In genomic region chr4:131898503-131899179, GRCm38 (mm10) we compare ENCODE assay signal across 27 mouse cellular contexts. TPM values are rescaled to one million over a fixed set of nuclear protein-coding genes. Genes with fewer than 3 reads are reported as not detected.
DNase-seq lines count a peak whose midpoint lies in the region; ATAC-seq and TF ChIP-seq lines count a peak whose summit lies in the region.
"Had no signal": no experiment of that assay in that cellular context is flagged by ENCODE, and none has a peak within 500 bp of the region (broad histone marks: within the 10 kb centered on the region; RNA-seq: fewer than 3 reads in every experiment).

No protein-coding gene starts in this region.

- no peak for TF ChIP-seq EP300 in lung, postnatal 0 days (IDR thresholded peaks at IDR 0.05)

- 88% methylated on average over 12 of the region's 12 CpGs for WGBS in intestine, postnatal 0 days
- WGBS in intestine, embryonic 16.5 days: 92% methylated on average over 12 of the region's 12 CpGs
- WGBS in lung, postnatal 0 days: 84% methylated on average over 12 of the region's 12 CpGs

- no peaks in the 10 kb centered on the region for H3K27me3 ChIP-seq in intestine, postnatal 0 days (replicated peaks; ENCODE audit: control insufficient read depth, insufficient read depth, low read length)
- H3K27me3 ChIP-seq in intestine, embryonic 16.5 days (replicated peaks; ENCODE audit: control insufficient read depth, insufficient read depth, low read length): no peaks in the 10 kb centered on the region
- no peaks in the 10 kb centered on the region for H3K27me3 ChIP-seq in lung, postnatal 0 days (replicated peaks; ENCODE audit: insufficient read depth, low read length)
- H3K27me3 ChIP-seq: embryonic facial prominence, embryonic 12.5 days; forebrain, embryonic 13.5 days; hindbrain, embryonic 13.5 days; limb, embryonic 12.5 days; liver, embryonic 15.5 days; midbrain, embryonic 12.5 days; neural tube, embryonic 15.5 days; stomach, embryonic 15.5 days had no signal

- H3K27ac ChIP-seq in intestine, postnatal 0 days (ENCODE audit: low read depth, low read length): peak overlapping the region; percentile 41
- H3K27ac ChIP-seq in intestine, embryonic 16.5 days (ENCODE audit: low read length): no peak overlapping the region
- peak overlapping the region; percentile 33 for H3K27ac ChIP-seq in lung, postnatal 0 days (ENCODE audit: low read length)
- H3K27ac ChIP-seq: embryonic facial prominence, embryonic 12.5 days; forebrain, embryonic 13.5 days; hindbrain, embryonic 13.5 days; limb, embryonic 12.5 days; liver, embryonic 15.5 days; midbrain, embryonic 12.5 days; neural tube, embryonic 15.5 days; stomach, embryonic 15.5 days had no signal

- no peaks in the 10 kb centered on the region for H3K4me1 ChIP-seq in intestine, postnatal 0 days (replicated peaks; ENCODE audit: control insufficient read depth, insufficient read depth, low read length)
- H3K4me1 ChIP-seq in intestine, embryonic 16.5 days (ENCODE audit: control insufficient read depth, insufficient read depth, low read length): no peaks in the 10 kb centered on the region
- peaks cover 4% of the 10 kb centered on the region; the same call in 1 of the 2 replicates for H3K4me1 ChIP-seq in lung, postnatal 0 days (ENCODE audit: insufficient read depth, low read depth, low read length)
- H3K4me1 ChIP-seq: embryonic facial prominence, embryonic 12.5 days; forebrain, embryonic 13.5 days; hindbrain, embryonic 13.5 days; limb, embryonic 12.5 days; liver, embryonic 15.5 days; midbrain, embryonic 12.5 days; neural tube, embryonic 15.5 days; stomach, embryonic 15.5 days had no signal

- DNase-seq in heart, adult 11 months: peak; percentile 96
- no peak for DNase-seq in heart, adult 8-10 months (ENCODE audit: low spot score)
- DNase-seq in lung, postnatal 0 days (ENCODE audit: low spot score): no peak
- DNase-seq in lung, postnatal 10 days: no peak
- DNase-seq in skeletal muscle tissue, adult 2 months (ENCODE audit: low read depth, low spot score): peak; percentile 58
- DNase-seq: adrenal gland, adult 8-10 months; B cell, adult 2 months; gastrocnemius, postnatal 25 days; lung, postnatal 14 days; right cerebral cortex, adult 18-20 months; right cerebral cortex, postnatal 4 days; thymus, adult 2 months; thymus, postnatal 4 days had no signal

- H3K36me3 ChIP-seq in intestine, postnatal 0 days (ENCODE audit: control insufficient read depth, insufficient read depth): peaks cover 70% of the 10 kb centered on the region
- H3K36me3 ChIP-seq in intestine, embryonic 16.5 days (ENCODE audit: control insufficient read depth, insufficient read depth, low read length): peaks cover 30% of the 10 kb centered on the region
- H3K36me3 ChIP-seq in lung, postnatal 0 days (ENCODE audit: insufficient read depth, low read length): peaks cover 41% of the 10 kb centered on the region; the same call in 1 of the 2 replicates

- no peak overlapping the region for H3K9ac ChIP-seq in intestine, postnatal 0 days (ENCODE audit: low read depth, low read length)
- no peak overlapping the region for H3K9ac ChIP-seq in intestine, embryonic 16.5 days (ENCODE audit: low read depth, low read length)
- no peak overlapping the region for H3K9ac ChIP-seq in lung, postnatal 0 days (replicated peaks; ENCODE audit: low read depth)
- H3K9ac ChIP-seq: embryonic facial prominence, embryonic 12.5 days; forebrain, embryonic 13.5 days; hindbrain, embryonic 13.5 days; limb, embryonic 12.5 days; liver, embryonic 15.5 days; midbrain, embryonic 12.5 days; neural tube, embryonic 15.5 days; stomach, embryonic 15.5 days had no signal

- TF ChIP-seq CTCF in intestine, postnatal 0 days (IDR thresholded peaks at IDR 0.05; ENCODE audit: low read depth): no peak
- TF ChIP-seq CTCF in lung, postnatal 0 days (IDR thresholded peaks at IDR 0.05): no peak

- no peak overlapping the region for H3K4me2 ChIP-seq in intestine, postnatal 0 days (replicated peaks; ENCODE audit: low read depth)
- H3K4me2 ChIP-seq in intestine, embryonic 16.5 days (ENCODE audit: low read depth, low read length): no peak overlapping the region
- no peak overlapping the region for H3K4me2 ChIP-seq in lung, postnatal 0 days (replicated peaks; ENCODE audit: low read depth, low read length)
- H3K4me2 ChIP-seq: embryonic facial prominence, embryonic 12.5 days; forebrain, embryonic 13.5 days; hindbrain, embryonic 13.5 days; limb, embryonic 12.5 days; liver, embryonic 15.5 days; midbrain, embryonic 12.5 days; neural tube, embryonic 15.5 days; stomach, embryonic 15.5 days had no signal

- no peak overlapping the region for H3K4me3 ChIP-seq in intestine, postnatal 0 days (ENCODE audit: low read depth, low read length)
- H3K4me3 ChIP-seq in intestine, embryonic 16.5 days (ENCODE audit: low read length): no peak overlapping the region
- H3K4me3 ChIP-seq in lung, postnatal 0 days (ENCODE audit: low read depth, low read length): no peak overlapping the region
- H3K4me3 ChIP-seq: embryonic facial prominence, embryonic 12.5 days; erythroblast, embryonic 14.5 days; forebrain, embryonic 13.5 days; hindbrain, embryonic 13.5 days; limb, embryonic 12.5 days; liver, embryonic 15.5 days; midbrain, embryonic 12.5 days; neural tube, embryonic 15.5 days; stomach, embryonic 15.5 days had no signal

- H3K9me3 ChIP-seq in intestine, postnatal 0 days (ENCODE audit: control insufficient read depth): no peaks in the 10 kb centered on the region
- H3K9me3 ChIP-seq in intestine, embryonic 16.5 days (ENCODE audit: control insufficient read depth, low read length): no peaks in the 10 kb centered on the region
- no peaks in the 10 kb centered on the region for H3K9me3 ChIP-seq in lung, postnatal 0 days (ENCODE audit: low read length)
- H3K9me3 ChIP-seq: embryonic facial prominence, embryonic 12.5 days; hindbrain, embryonic 13.5 days; limb, embryonic 12.5 days; liver, embryonic 15.5 days; midbrain, embryonic 12.5 days; neural tube, embryonic 15.5 days; stomach, embryonic 15.5 days had no signal

- ATAC-seq in intestine, postnatal 0 days: no peak
- no peak for ATAC-seq in intestine, embryonic 16.5 days
- ATAC-seq in lung, postnatal 0 days: no peak
- ATAC-seq: activated CD4-positive, CD25-positive, alpha-beta regulatory T cell, adult 4 months; forebrain, embryonic 13.5 days had no signal

RNA-seq across cellular contexts. Expression of gene Tmem200b, which starts 22.9 kb away (rescaled TPM):
- 1 to 10 TPM; 4.3 to 6.5 (median 5.1) TPM for total RNA-seq in heart, adult 8-10 months (2022)
- 1.3 and 1.7 TPM in 2 replicates for polyA plus RNA-seq in intestine, postnatal 0 days (2015; fragmentation: Nextera tagmentation; extraction: Ambion mirVana)
- 0.18 and 0.20 TPM in 2 replicates for polyA plus RNA-seq in intestine, embryonic 16.5 days (2015; fragmentation: Nextera tagmentation; extraction: Ambion mirVana)
- 1.3 and 1.8 TPM in 2 replicates for polyA plus RNA-seq in lung, postnatal 0 days (2015; fragmentation: Nextera tagmentation; extraction: Ambion mirVana)
- total RNA-seq: megakaryocyte progenitor cell, adult 5-6 weeks; MEL had no signal
- polyA plus RNA-seq: activated CD4-positive, CD25-positive, alpha-beta regulatory T cell, adult 4 months; erythroblast, embryonic 14.5 days; forebrain, embryonic 13.5 days; hindbrain, embryonic 13.5 days had no signal

RNA-seq across cellular contexts. Expression of gene Srsf4, which starts 25.2 kb away (rescaled TPM):
- total RNA-seq in heart, adult 8-10 months (2022): 10 to 100 TPM; 28.6 to 34.4 (median 32.5) TPM
- polyA plus RNA-seq in intestine, postnatal 0 days (2015; fragmentation: Nextera tagmentation; extraction: Ambion mirVana): 36.2 and 38.3 TPM in 2 replicates
- 68.6 and 75.2 TPM in 2 replicates for polyA plus RNA-seq in intestine, embryonic 16.5 days (2015; fragmentation: Nextera tagmentation; extraction: Ambion mirVana)
- 62.6 TPM in 2 replicates for polyA plus RNA-seq in lung, postnatal 0 days (2015; fragmentation: Nextera tagmentation; extraction: Ambion mirVana)

RNA-seq across cellular contexts. Expression of gene Mecr, which starts 55.4 kb away (rescaled TPM):
- total RNA-seq in heart, adult 8-10 months (2022): 10 to 100 TPM; 24.4 to 27.9 (median 25.5) TPM
- 27.3 and 27.6 TPM in 2 replicates for polyA plus RNA-seq in intestine, postnatal 0 days (2015; fragmentation: Nextera tagmentation; extraction: Ambion mirVana)
- polyA plus RNA-seq in intestine, embryonic 16.5 days (2015; fragmentation: Nextera tagmentation; extraction: Ambion mirVana): 81.6 and 86.6 TPM in 2 replicates
- polyA plus RNA-seq in lung, postnatal 0 days (2015; fragmentation: Nextera tagmentation; extraction: Ambion mirVana): 20.6 and 21.2 TPM in 2 replicates

Comparison
In these comparisons a context has a peak if more than half of its experiments do, and no peak if none do; other contexts are left out.
1. DNase-seq: peak in heart, adult 11 months (single experiment) and skeletal muscle tissue, adult 2 months (single experiment); none in heart, adult 8-10 months (single experiment), lung, postnatal 0 days (single experiment) and lung, postnatal 10 days (single experiment).